Comparison of ENCODE assay signal across 7 mouse cellular contexts in the genomic region with DNA sequence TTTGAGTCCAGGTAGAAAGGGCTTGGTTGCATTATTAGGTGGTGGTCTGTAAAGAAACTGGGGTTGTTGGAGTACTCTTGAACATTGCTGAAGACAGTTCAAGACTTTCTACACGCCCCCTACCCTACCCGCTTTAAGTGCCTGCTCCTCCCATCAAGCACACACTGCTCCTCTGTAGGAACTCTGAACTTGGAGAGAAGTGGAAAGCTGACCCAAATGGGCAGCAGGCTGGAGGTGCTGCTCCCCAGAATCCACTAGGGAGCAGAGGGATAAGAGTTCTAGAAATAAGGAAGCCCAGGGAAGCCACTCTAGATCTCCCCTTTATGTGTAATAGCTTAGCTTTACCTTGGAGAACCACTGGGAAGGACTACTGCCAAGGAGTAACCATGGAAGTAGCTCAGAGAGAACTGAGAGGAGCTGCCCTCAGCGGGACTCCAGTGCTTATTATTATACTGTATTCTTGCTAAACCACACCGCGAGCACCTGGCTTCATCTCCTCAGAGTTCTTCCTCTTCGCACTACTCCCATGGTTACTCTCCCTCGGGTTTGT. TPM values are rescaled to one million over a fixed set of nuclear protein-coding genes. Genes with fewer than 3 reads are reported as not detected.
DNase-seq lines count a peak whose midpoint lies in the region; ATAC-seq and TF ChIP-seq lines count a peak whose summit lies in the region.

No protein-coding gene starts in this region.

- DNase-seq in ES-CJ7 (ENCODE audit: low read depth, low spot score) (peak; percentile 65), R1 (ENCODE audit: low read depth, low spot score) (peak; percentile 81)
- DNase-seq in liver, embryonic 11.5 days (ENCODE audit: low spot score) = no peak
- no peak for DNase-seq in layer of hippocampus, postnatal 36 days
- DNase-seq in frontal cortex, postnatal 36 days (ENCODE audit: low spot score in 2 of 2) = no peak

- peak overlapping the region; percentile 80 to 98 for H3K27ac ChIP-seq in heart, embryonic 14.5 days (replicated peaks in 1 of 2; ENCODE audit: control insufficient read depth in 1 of 2, insufficient read depth in 1 of 2, low read depth in 2 of 2, low read length in 2 of 2)
- H3K27ac ChIP-seq in liver, embryonic 11.5 days (ENCODE audit: low read depth, low read length) = no peak overlapping the region
- H3K27ac ChIP-seq in small intestine, adult 2 months (ENCODE audit: insufficient read depth, low read depth, low read length) = peak overlapping the region; percentile 6

- H3K4me1 ChIP-seq in heart, embryonic 14.5 days (ENCODE audit: control insufficient read depth in 2 of 2, insufficient read depth in 2 of 2, low read length in 2 of 2) = peaks cover 17 to 22% of the 10 kb centered on the region in 2 experiments
- peaks cover 8% of the 10 kb centered on the region for H3K4me1 ChIP-seq in liver, embryonic 11.5 days (replicated peaks; ENCODE audit: control insufficient read depth, insufficient read depth, low read length)
- H3K4me1 ChIP-seq in small intestine, adult 2 months (ENCODE audit: control insufficient read depth, insufficient read depth, insufficient read length, low read length) = peaks cover 14% of the 10 kb centered on the region

- peak overlapping the region; percentile 88 for H3K4me2 ChIP-seq in heart, embryonic 14.5 days (ENCODE audit: low read length)
- peak overlapping the region; percentile 87 for H3K4me2 ChIP-seq in liver, embryonic 11.5 days

- ATAC-seq in heart, embryonic 14.5 days (ENCODE audit: insufficient number of reproducible peaks, insufficient read depth, low FRiP score, low read depth) = peak; percentile 48
- no peak for ATAC-seq in liver, embryonic 11.5 days (replicated peaks; ENCODE audit: low FRiP score)

- no peak for TF ChIP-seq CTCF in small intestine, adult 2 months (IDR thresholded peaks at IDR 0.05; ENCODE audit: extremely low read depth, insufficient read length, insufficient replicate concordance, low read depth, low read length)

- 7% methylated on average over 7 of the region's 7 CpGs for WGBS in heart, embryonic 14.5 days
- WGBS in liver, embryonic 11.5 days = 11% methylated on average over 7 of the region's 7 CpGs
- 21% methylated on average over 7 of the region's 7 CpGs for WGBS in small intestine, adult 2 months

- no peaks in the 10 kb centered on the region for H3K36me3 ChIP-seq in heart, embryonic 14.5 days (ENCODE audit: control insufficient read depth, insufficient read depth, low read length)
- H3K36me3 ChIP-seq in liver, embryonic 11.5 days (ENCODE audit: control insufficient read depth, insufficient read depth, low read length) = no peaks in the 10 kb centered on the region
- H3K36me3 ChIP-seq in small intestine, adult 2 months (ENCODE audit: control insufficient read depth, insufficient read depth, low read length) = no peaks in the 10 kb centered on the region

- no peak for TF ChIP-seq POLR2A in small intestine, adult 2 months (IDR thresholded peaks at IDR 0.05; ENCODE audit: low read depth, low read length)

- no peaks in the 10 kb centered on the region for H3K9me3 ChIP-seq in heart, embryonic 14.5 days (ENCODE audit: control insufficient read depth, low read length)
- H3K9me3 ChIP-seq in liver, embryonic 11.5 days (ENCODE audit: control insufficient read depth, low read length) = no peaks in the 10 kb centered on the region

- H3K4me3 ChIP-seq in heart, embryonic 14.5 days (ENCODE audit: control insufficient read depth in 1 of 2, insufficient read depth in 1 of 2, low read depth in 1 of 2, low read length in 2 of 2) = peak overlapping the region; percentile 89 to 97
- peak overlapping the region; percentile 72 for H3K4me3 ChIP-seq in liver, embryonic 11.5 days (ENCODE audit: low read depth, low read length)
- H3K4me3 ChIP-seq in small intestine, adult 2 months (ENCODE audit: low read depth, low read length) = peak overlapping the region; percentile 90

- peak overlapping the region; percentile 95 for H3K9ac ChIP-seq in heart, embryonic 14.5 days (ENCODE audit: low read length)
- peak overlapping the region; percentile 70 for H3K9ac ChIP-seq in liver, embryonic 11.5 days (ENCODE audit: low read depth, low read length)

- no peaks in the 10 kb centered on the region for H3K27me3 ChIP-seq in heart, embryonic 14.5 days (ENCODE audit: control insufficient read depth, insufficient read depth, low read length)
- peaks cover 29% of the 10 kb centered on the region for H3K27me3 ChIP-seq in liver, embryonic 11.5 days (replicated peaks; ENCODE audit: control insufficient read depth, insufficient read depth, low read length)
- H3K27me3 ChIP-seq in small intestine, adult 2 months (ENCODE audit: control insufficient read depth, insufficient read depth, low read length) = no peaks in the 10 kb centered on the region

RNA-seq across cellular contexts. Expression of a gene that starts 0.7 kb away (rescaled TPM):
- polyA plus RNA-seq in heart, embryonic 14.5 days (2014; fragmentation: Nextera tagmentation; extraction: Ambion mirVana) = 14.1 and 14.4 TPM in 2 replicates
- 4.4 and 5.7 TPM in 2 replicates for polyA plus RNA-seq in liver, embryonic 11.5 days (2014; fragmentation: Nextera tagmentation; extraction: Ambion mirVana)
- 9.6 and 24.7 TPM in 2 replicates for polyA plus RNA-seq in small intestine, adult 2 months (2012; rRNA removed)
- total RNA-seq in layer of hippocampus, postnatal 36 days (2021) = 1 to 10 TPM; 5.2 to 9.6 TPM

RNA-seq across cellular contexts. Expression of a gene that starts 8.9 kb away (rescaled TPM):
- polyA plus RNA-seq in heart, embryonic 14.5 days (2014; fragmentation: Nextera tagmentation; extraction: Ambion mirVana) = 99.9 and 102 TPM in 2 replicates
- 109 and 116 TPM in 2 replicates for polyA plus RNA-seq in liver, embryonic 11.5 days (2014; fragmentation: Nextera tagmentation; extraction: Ambion mirVana)
- polyA plus RNA-seq in small intestine, adult 2 months (2012; rRNA removed) = 6.7 and 14.8 TPM in 2 replicates
- 10 to 100 TPM; 95.1 to 97.3 TPM for total RNA-seq in layer of hippocampus, postnatal 36 days (2021)

Comparison
In these comparisons a context has a peak if more than half of its experiments do, and no peak if none do; other contexts are left out.
1. DNase-seq: peak in ES-CJ7 (single experiment) and R1 (single experiment); none in liver, embryonic 11.5 days (single experiment), layer of hippocampus, postnatal 36 days (0 of 2) and frontal cortex, postnatal 36 days (0 of 2).
2. Peak in every context shown above with its lines, with median percentiles within 50 percentile points of each other: H3K4me3 ChIP-seq.